12 mouse cellular contexts compared by ENCODE assay signal in genomic region chr11:90232685-90233084, GRCm38 (mm10). TPM values are rescaled to one million over a fixed set of nuclear protein-coding genes. Genes with fewer than 3 reads are reported as not detected.
A peak's percentile ranks its signal among the peaks of the same experiment; 100 is the strongest.
DNase-seq lines count a peak whose midpoint lies in the region; TF ChIP-seq lines count a peak whose summit lies in the region.
"Had no signal": no experiment of that assay in that cellular context is flagged by ENCODE, and none has a peak within 500 bp of the region (broad histone marks: within the 10 kb centered on the region; RNA-seq: fewer than 3 reads in every experiment).

No protein-coding gene starts in this region.

- H3K79me2 ChIP-seq in C2C12 (ENCODE audit: control insufficient read depth, insufficient read depth): no peaks in the 10 kb centered on the region

- no peaks in the 10 kb centered on the region for H3K36me3 ChIP-seq in kidney, adult 2 months (ENCODE audit: control insufficient read depth, insufficient read depth, low read length)
- no peaks in the 10 kb centered on the region for H3K36me3 ChIP-seq in C2C12 (ENCODE audit: control insufficient read depth, insufficient read depth)
- H3K36me3 ChIP-seq: embryonic facial prominence, embryonic 12.5 days; heart, embryonic 10.5 days; limb, embryonic 15.5 days had no signal

- TF ChIP-seq POLR2A in kidney, adult 2 months (IDR thresholded peaks at IDR 0.05; ENCODE audit: low read depth, low read length): no peak

- peak overlapping the region; percentile 85 for H3K27ac ChIP-seq in kidney, adult 2 months (ENCODE audit: insufficient read depth, low read depth, low read length)
- peak overlapping the region; percentile 92 for H3K27ac ChIP-seq in layer of hippocampus, adult 2 months
- H3K27ac ChIP-seq: embryonic facial prominence, embryonic 12.5 days; heart, embryonic 10.5 days; limb, embryonic 15.5 days had no signal

- no peak overlapping the region for H3K4me3 ChIP-seq in kidney, adult 2 months (ENCODE audit: insufficient read depth, low read depth, low read length)
- no peak overlapping the region for H3K4me3 ChIP-seq in C2C12 (ENCODE audit: insufficient read depth, poor library complexity, severe bottlenecking)
- H3K4me3 ChIP-seq in layer of hippocampus, adult 2 months: no peak overlapping the region
- H3K4me3 ChIP-seq: embryonic facial prominence, embryonic 12.5 days; heart, embryonic 10.5 days; limb, embryonic 15.5 days had no signal

- no peak overlapping the region for H3ac ChIP-seq in C2C12 (ENCODE audit: control insufficient read depth, insufficient read length, low read depth)

- no peaks in the 10 kb centered on the region for H3K27me3 ChIP-seq in kidney, adult 2 months (replicated peaks; ENCODE audit: control insufficient read depth, insufficient read depth, low read length)
- H3K27me3 ChIP-seq in C2C12 (ENCODE audit: control insufficient read depth, insufficient read depth, insufficient read length): no peaks in the 10 kb centered on the region
- H3K27me3 ChIP-seq: embryonic facial prominence, embryonic 12.5 days; limb, embryonic 15.5 days had no signal

- WGBS in kidney, adult 2 months: 41% methylated on average over 4 of the region's 4 CpGs

- peaks cover 13% of the 10 kb centered on the region; the same call in 1 of the 2 replicates for H3K4me1 ChIP-seq in kidney, adult 2 months (ENCODE audit: control insufficient read depth, insufficient read depth, low read length)
- H3K4me1 ChIP-seq: embryonic facial prominence, embryonic 12.5 days had no signal

- peak; percentile 62 for DNase-seq in kidney, adult 2 months
- no peak for DNase-seq in kidney, adult 18-20 months
- DNase-seq in adipocyte (ENCODE audit: low spot score): peak; percentile 47
- DNase-seq in layer of hippocampus, adult 2 months (ENCODE audit: low spot score in 2 of 2): peak in 1 of 2 experiments; percentile 81
- DNase-seq in testis, postnatal 10 days (ENCODE audit: low spot score): no peak
- no peak for DNase-seq in urinary bladder, adult 18-20 months (ENCODE audit: low spot score in 2 of 2)
- DNase-seq: cerebellum, adult 9-10 months; lung, postnatal 4 days had no signal

- no peaks in the 10 kb centered on the region for H3K79me3 ChIP-seq in C2C12 (ENCODE audit: low read depth)

- TF ChIP-seq CTCF in kidney, adult 2 months (conservative IDR thresholded peaks at IDR 0.05; ENCODE audit: insufficient read depth, insufficient read length, low read depth, low read length): no peak
- no peak for TF ChIP-seq CTCF in C2C12 (IDR thresholded peaks at IDR 0.05; ENCODE audit: control insufficient read depth, insufficient read depth, insufficient read length)
- no peak for TF ChIP-seq CTCF in layer of hippocampus, adult 2 months (conservative IDR thresholded peaks at IDR 0.05)

TF ChIP-seq in C2C12, 6 proteins besides CTCF, POLR2A, EP300 and RAD21:
- TF ChIP-seq MAX (IDR thresholded peaks at IDR 0.05) (no peak), CEBPB (IDR thresholded peaks at IDR 0.05; ENCODE audit: low read depth) (peak; percentile 9), USF1 (IDR thresholded peaks at IDR 0.05; ENCODE audit: low read depth) (no peak)
TF ChIP-seq in C2C12: peak in this region for 1.

RNA-seq across cellular contexts. Expression of gene Mmd, which starts 16.6 kb away (rescaled TPM):
- 27.6 and 29.1 TPM in 2 replicates for polyA plus RNA-seq in kidney, adult 2 months (2012; rRNA removed)
- polyA plus RNA-seq in C2C12 (2012; fragmentation: generic; extraction: Trizol): 257 TPM
- total RNA-seq in layer of hippocampus, adult 2 months (2021): 100 to 1,000 TPM; 364 to 381 TPM

RNA-seq across cellular contexts. Expression of gene Gm45716, which starts 45.2 kb away (rescaled TPM):
- polyA plus RNA-seq in kidney, adult 2 months (2012; rRNA removed): 2.5 and 2.8 TPM in 2 replicates
- polyA plus RNA-seq in C2C12 (2012; fragmentation: generic; extraction: Trizol): 22.9 TPM
- 1 to 10 TPM; 6.9 to 8.1 TPM for total RNA-seq in layer of hippocampus, adult 2 months (2021)

Comparison
In these comparisons a context has a peak if more than half of its experiments do, and no peak if none do; other contexts are left out.
1. DNase-seq: peak in kidney, adult 2 months (single experiment) and adipocyte (single experiment); none in kidney, adult 18-20 months (single experiment), testis, postnatal 10 days (single experiment) and urinary bladder, adult 18-20 months (0 of 2).